ENCODE assay signal across 21 mouse cellular contexts in genomic region chr10:24738456-24738855, GRCm38 (mm10). TPM values are rescaled to one million over a fixed set of nuclear protein-coding genes. Genes with fewer than 3 reads are reported as not detected.
DNase-seq lines count a peak whose midpoint lies in the region; ATAC-seq lines count a peak whose summit lies in the region.
"Had no signal": no experiment of that assay in that cellular context is flagged by ENCODE, and none has a peak within 500 bp of the region (broad histone marks: within the 10 kb centered on the region; RNA-seq: fewer than 3 reads in every experiment).

No protein-coding gene starts in this region.

- no peak overlapping the region for H3K9ac ChIP-seq in forebrain, embryonic 14.5 days (ENCODE audit: low read length)
- H3K9ac ChIP-seq in forebrain, embryonic 11.5 days (ENCODE audit: low read length), result no peak overlapping the region
- H3K9ac ChIP-seq: forebrain, embryonic 15.5 days; heart, embryonic 15.5 days; midbrain, embryonic 13.5 days had no signal

- H3K36me3 ChIP-seq in forebrain, embryonic 14.5 days (ENCODE audit: control insufficient read depth, insufficient read depth, low read length), result no peaks in the 10 kb centered on the region
- no peaks in the 10 kb centered on the region for H3K36me3 ChIP-seq in forebrain, embryonic 11.5 days (ENCODE audit: control insufficient read depth, insufficient read depth, low read length)
- H3K36me3 ChIP-seq: forebrain, embryonic 15.5 days; heart, embryonic 15.5 days; midbrain, embryonic 13.5 days had no signal

- H3K9me3 ChIP-seq in forebrain, embryonic 14.5 days (replicated peaks; ENCODE audit: control insufficient read depth, low read length), result no peaks in the 10 kb centered on the region
- H3K9me3 ChIP-seq in forebrain, embryonic 11.5 days (ENCODE audit: control insufficient read depth, low read length), result no peaks in the 10 kb centered on the region; the same call in 1 of the 2 replicates
- H3K9me3 ChIP-seq: forebrain, embryonic 15.5 days; heart, embryonic 15.5 days; midbrain, embryonic 13.5 days had no signal

- H3K27ac ChIP-seq in forebrain, embryonic 14.5 days (ENCODE audit: low read depth, low read length), result no peak overlapping the region
- H3K27ac ChIP-seq in forebrain, embryonic 11.5 days (ENCODE audit: low read depth, low read length), result no peak overlapping the region
- H3K27ac ChIP-seq: forebrain, embryonic 15.5 days; heart, embryonic 15.5 days; midbrain, embryonic 13.5 days had no signal

- H3K4me1 ChIP-seq in forebrain, embryonic 14.5 days (ENCODE audit: control insufficient read depth, insufficient read depth, low read length), result no peaks in the 10 kb centered on the region
- H3K4me1 ChIP-seq in forebrain, embryonic 11.5 days (replicated peaks; ENCODE audit: control insufficient read depth, insufficient read depth, low read length), result no peaks in the 10 kb centered on the region
- H3K4me1 ChIP-seq: midbrain, embryonic 13.5 days had no signal

- H3K4me2 ChIP-seq in forebrain, embryonic 14.5 days (ENCODE audit: low read length), result no peak overlapping the region
- no peak overlapping the region for H3K4me2 ChIP-seq in forebrain, embryonic 11.5 days (ENCODE audit: low read depth, low read length, severe bottlenecking)
- H3K4me2 ChIP-seq: forebrain, embryonic 15.5 days; heart, embryonic 15.5 days; midbrain, embryonic 13.5 days had no signal

- peak; percentile 4 for DNase-seq in adrenal gland, postnatal 25 days
- no peak for DNase-seq in adrenal gland, adult 18-20 months (ENCODE audit: low spot score in 2 of 2)
- DNase-seq in forebrain, embryonic 14.5 days (ENCODE audit: low spot score), result peak; percentile 43
- DNase-seq in forebrain, embryonic 11.5 days (ENCODE audit: low spot score), result no peak
- DNase-seq in 3T3-L1 (ENCODE audit: low read depth, low spot score) (peak; percentile 32), adipocyte (ENCODE audit: low spot score) (peak; percentile 56)
- no peak for DNase-seq in heart, adult 18-20 months
- DNase-seq in ovary, adult 18-20 months (ENCODE audit: low spot score), result no peak
- DNase-seq: B cell, adult 2 months; embryo, embryonic 11 days; gastrocnemius, postnatal 25 days; heart, postnatal 4 days; kidney, adult 2 months; kidney, postnatal 25 days; liver; lung, postnatal 14 days; right cerebral cortex, adult 18-20 months; thymus, postnatal 14 days had no signal

- no peaks in the 10 kb centered on the region for H3K27me3 ChIP-seq in forebrain, embryonic 14.5 days (replicated peaks; ENCODE audit: control insufficient read depth, insufficient read depth, low read length)
- H3K27me3 ChIP-seq in forebrain, embryonic 11.5 days (ENCODE audit: control insufficient read depth, insufficient read depth, low read length), result no peaks in the 10 kb centered on the region
- H3K27me3 ChIP-seq: forebrain, embryonic 15.5 days; heart, embryonic 15.5 days; midbrain, embryonic 13.5 days had no signal

- WGBS in forebrain, embryonic 14.5 days, result 77% methylated on average over 2 of the region's 2 CpGs
- 84% methylated on average over 2 of the region's 2 CpGs for WGBS in forebrain, embryonic 11.5 days

- ATAC-seq in forebrain, embryonic 14.5 days, result 0 out of 2 replicates have a peak, but pooled peaks have one; percentile 34
- ATAC-seq in forebrain, embryonic 11.5 days (replicated peaks; ENCODE audit: low FRiP score), result no peak
- ATAC-seq: forebrain, embryonic 15.5 days; midbrain, embryonic 13.5 days had no signal

- H3K4me3 ChIP-seq in forebrain, embryonic 14.5 days (ENCODE audit: low read depth, low read length), result no peak overlapping the region
- no peak overlapping the region for H3K4me3 ChIP-seq in forebrain, embryonic 11.5 days (ENCODE audit: low read depth, low read length)
- H3K4me3 ChIP-seq: forebrain, embryonic 15.5 days; heart, embryonic 15.5 days; midbrain, embryonic 13.5 days had no signal

RNA-seq across cellular contexts. Expression of gene Enpp1, which starts 26.5 kb away (rescaled TPM):
- 2.0 and 2.5 TPM in 2 replicates for total RNA-seq in adrenal gland, postnatal 25 days (2021)
- 1 to 10 TPM; 2.4 to 2.6 TPM for total RNA-seq in adrenal gland, adult 18-20 months (2021)
- polyA plus RNA-seq in forebrain, embryonic 14.5 days (2014; fragmentation: Nextera tagmentation; extraction: Ambion mirVana), result 1.9 and 2.9 TPM in 2 replicates
- 0.71 and 0.89 TPM in 2 replicates for polyA plus RNA-seq in forebrain, embryonic 11.5 days (2014; fragmentation: Nextera tagmentation; extraction: Ambion mirVana)
- 1 to 10 TPM; 4.7 to 5.1 TPM for total RNA-seq in heart, adult 18-20 months (2021)

Comparison
In these comparisons a context has a peak if more than half of its experiments do, and no peak if none do; other contexts are left out.
1. DNase-seq: peak in adrenal gland, postnatal 25 days (single experiment), forebrain, embryonic 14.5 days (single experiment), 3T3-L1 (single experiment) and adipocyte (single experiment); none in adrenal gland, adult 18-20 months (0 of 2), forebrain, embryonic 11.5 days (single experiment), heart, adult 18-20 months (0 of 2) and ovary, adult 18-20 months (single experiment).